Mouse (Mus musculus): ENCODE results near the gene Ccdc3.

DNA sequence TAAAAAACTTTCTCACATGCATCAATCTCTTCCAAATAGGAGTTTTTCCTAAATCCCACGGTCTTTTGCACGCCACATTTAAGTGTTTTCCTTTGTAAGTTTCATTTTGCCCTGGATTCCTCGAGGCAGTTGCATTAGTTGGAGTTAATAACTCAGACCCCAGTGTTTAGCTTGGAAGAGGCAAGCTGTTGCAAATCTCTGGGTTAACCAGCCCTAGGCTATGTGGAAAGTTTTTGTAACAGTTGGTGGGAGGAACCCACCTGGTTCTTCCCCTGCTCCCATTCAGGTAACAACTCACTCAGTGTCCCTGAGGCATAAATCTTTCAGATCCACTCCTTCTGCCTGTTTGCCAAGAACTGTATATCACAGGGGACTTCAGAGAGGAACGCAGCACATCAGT lies 101.9 kb downstream of the Ccdc3 start:
- TF ChIP-seq CTCF (IDR thresholded peaks at IDR 0.05; ENCODE audit: control insufficient read depth, insufficient read depth, insufficient read length) (no peak), MAX (IDR thresholded peaks at IDR 0.05) (no peak), USF1 (IDR thresholded peaks at IDR 0.05; ENCODE audit: low read depth) (no peak)
